In the genomic region with DNA sequence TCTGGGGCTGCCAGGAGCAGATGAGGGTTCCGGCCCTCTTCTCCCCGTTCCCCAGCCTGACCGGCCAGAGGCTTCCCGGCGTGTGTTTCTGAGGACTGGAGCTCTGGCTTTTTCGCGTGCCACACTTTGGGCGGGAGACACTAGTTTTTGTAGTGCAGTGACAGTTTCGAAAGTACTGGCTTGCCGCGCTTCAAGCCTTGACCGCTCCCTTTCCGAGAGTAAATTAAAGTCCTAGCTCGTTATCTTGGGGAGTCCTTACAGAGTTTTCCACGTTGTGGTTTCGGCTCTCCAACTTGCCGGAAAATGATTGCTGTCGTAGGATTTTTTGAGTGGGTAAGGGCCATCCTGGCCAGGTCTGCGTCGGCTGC, we compare ENCODE assay signal across 8 mouse cellular contexts. TPM values are rescaled to one million over a fixed set of nuclear protein-coding genes. Genes with fewer than 3 reads are reported as not detected.
DNase-seq lines count a peak whose midpoint lies in the region; ATAC-seq and TF ChIP-seq lines count a peak whose summit lies in the region.

No protein-coding gene starts in this region.

- no peaks in the 10 kb centered on the region for H3K36me3 ChIP-seq in liver, adult 2 months (ENCODE audit: control insufficient read depth, insufficient read depth, low read length)
- H3K36me3 ChIP-seq in embryonic facial prominence, embryonic 11.5 days (replicated peaks; ENCODE audit: control insufficient read depth, insufficient read depth, low read depth, low read length): no peaks in the 10 kb centered on the region
- H3K36me3 ChIP-seq in intestine, embryonic 15.5 days: no peaks in the 10 kb centered on the region
- H3K36me3 ChIP-seq in neural tube, embryonic 12.5 days: no peaks in the 10 kb centered on the region

- peak overlapping the region; percentile 99 for H3K27ac ChIP-seq in liver, adult 2 months (replicated peaks; ENCODE audit: insufficient read depth, low read depth, low read length)
- H3K27ac ChIP-seq in embryonic facial prominence, embryonic 11.5 days (replicated peaks; ENCODE audit: low read depth, low read length): peak overlapping the region; percentile 100
- peak overlapping the region; percentile 100 for H3K27ac ChIP-seq in intestine, embryonic 15.5 days
- peak overlapping the region; percentile 97 for H3K27ac ChIP-seq in neural tube, embryonic 12.5 days

- H3K9me3 ChIP-seq in embryonic facial prominence, embryonic 11.5 days (replicated peaks; ENCODE audit: control insufficient read depth, low read length): no peaks in the 10 kb centered on the region
- H3K9me3 ChIP-seq in intestine, embryonic 15.5 days: no peaks in the 10 kb centered on the region
- H3K9me3 ChIP-seq in neural tube, embryonic 12.5 days: no peaks in the 10 kb centered on the region

- peak overlapping the region; percentile 83 for H3K4me2 ChIP-seq in embryonic facial prominence, embryonic 11.5 days (ENCODE audit: low read depth, low read length)
- H3K4me2 ChIP-seq in intestine, embryonic 15.5 days (replicated peaks): peak overlapping the region; percentile 77
- peak overlapping the region; percentile 86 for H3K4me2 ChIP-seq in neural tube, embryonic 12.5 days (replicated peaks)

- ATAC-seq in embryonic facial prominence, embryonic 11.5 days (replicated peaks; ENCODE audit: insufficient number of reproducible peaks, low FRiP score, low TSS enrichment, low read depth): no peak
- ATAC-seq in intestine, embryonic 15.5 days: peak; percentile 19; the same call in 1 of the 2 replicates
- ATAC-seq in neural tube, embryonic 12.5 days (ENCODE audit: low FRiP score, low read depth): no peak

- H3K4me3 ChIP-seq in liver, adult 2 months (ENCODE audit: insufficient read depth, low read depth, low read length): peak overlapping the region; percentile 78
- peak overlapping the region; percentile 99 for H3K4me3 ChIP-seq in embryonic facial prominence, embryonic 11.5 days (ENCODE audit: low read depth, low read length)
- H3K4me3 ChIP-seq in intestine, embryonic 15.5 days (replicated peaks): peak overlapping the region; percentile 98
- H3K4me3 ChIP-seq in neural tube, embryonic 12.5 days: peak overlapping the region; percentile 96

- H3K9ac ChIP-seq in liver, adult 2 months (ENCODE audit: low read depth, low read length): peak overlapping the region; percentile 100
- H3K9ac ChIP-seq in embryonic facial prominence, embryonic 11.5 days (replicated peaks; ENCODE audit: low read length): peak overlapping the region; percentile 100
- H3K9ac ChIP-seq in intestine, embryonic 15.5 days: peak overlapping the region; percentile 100
- peak overlapping the region; percentile 99 for H3K9ac ChIP-seq in neural tube, embryonic 12.5 days

- H3K27me3 ChIP-seq in liver, adult 2 months (ENCODE audit: control insufficient read depth, insufficient read depth, low read length): no peaks in the 10 kb centered on the region
- no peaks in the 10 kb centered on the region for H3K27me3 ChIP-seq in embryonic facial prominence, embryonic 11.5 days (ENCODE audit: control insufficient read depth, insufficient read depth, low read length)
- no peaks in the 10 kb centered on the region for H3K27me3 ChIP-seq in intestine, embryonic 15.5 days (replicated peaks)
- H3K27me3 ChIP-seq in neural tube, embryonic 12.5 days (replicated peaks): no peaks in the 10 kb centered on the region

- peaks cover 28% of the 10 kb centered on the region for H3K4me1 ChIP-seq in liver, adult 2 months (ENCODE audit: control insufficient read depth, insufficient read depth, low read length)
- H3K4me1 ChIP-seq in embryonic facial prominence, embryonic 11.5 days (ENCODE audit: control insufficient read depth, insufficient read depth, low read length): no peaks in the 10 kb centered on the region
- H3K4me1 ChIP-seq in intestine, embryonic 15.5 days (replicated peaks): peaks cover 14% of the 10 kb centered on the region
- peaks cover 36% of the 10 kb centered on the region for H3K4me1 ChIP-seq in neural tube, embryonic 12.5 days

- no peak for DNase-seq in liver, adult 2 months (ENCODE audit: extremely low read depth, low read depth, low spot score)
- DNase-seq in liver: no peak
- no peak for DNase-seq in embryonic facial prominence, embryonic 11.5 days (ENCODE audit: low spot score)
- no peak for DNase-seq in urinary bladder, postnatal 14 days (ENCODE audit: low spot score)
- no peak for DNase-seq in kidney, postnatal 10 days
- DNase-seq in frontal cortex, adult 2 months (ENCODE audit: extremely low spot score in 1 of 2, low spot score in 1 of 2): no peak

- peaks cover 32% of the 10 kb centered on the region for H3K79me2 ChIP-seq in liver, adult 2 months (ENCODE audit: control insufficient read depth, insufficient read depth, low read length)

- under 1% methylated on average over 20 of the region's 20 CpGs for WGBS in liver, adult 2 months
- under 1% methylated on average over 20 of the region's 20 CpGs for WGBS in embryonic facial prominence, embryonic 11.5 days
- WGBS in intestine, embryonic 15.5 days: under 1% methylated on average over 20 of the region's 20 CpGs
- WGBS in neural tube, embryonic 12.5 days: 0% methylated on average over 20 of the region's 20 CpGs

- no peak for TF ChIP-seq CTCF in liver, adult 2 months (IDR thresholded peaks at IDR 0.05; ENCODE audit: low read depth, low read length)

- no peak for TF ChIP-seq POLR2A in liver, adult 2 months (IDR thresholded peaks at IDR 0.05; ENCODE audit: extremely low read depth, insufficient read depth, low read length)

RNA-seq across cellular contexts. Expression of gene Srsf4, which starts 0.7 kb away (rescaled TPM):
- total RNA-seq in liver, adult 2 months (2014; rRNA removed): 14.8 and 15.9 TPM in 2 replicates
- polyA plus RNA-seq in liver, adult 2 months (2012; rRNA removed): 17.2 and 19.0 TPM in 2 replicates
- 119 and 131 TPM in 2 replicates for polyA plus RNA-seq in embryonic facial prominence, embryonic 11.5 days (2014; fragmentation: Nextera tagmentation; extraction: Ambion mirVana)
- 86.6 and 92.6 TPM in 2 replicates for polyA plus RNA-seq in intestine, embryonic 15.5 days (2015; fragmentation: Nextera tagmentation; extraction: Ambion mirVana)
- polyA plus RNA-seq in neural tube, embryonic 12.5 days (2016; fragmentation: Nextera tagmentation; extraction: Ambion mirVana): 145 and 150 TPM in 2 replicates
- polyA plus RNA-seq in frontal cortex, adult 2 months (2012; rRNA removed): 86.3 and 89.5 TPM in 2 replicates

RNA-seq across cellular contexts. Expression of gene Mecr, which starts 30.9 kb away (rescaled TPM):
- 34.8 and 40.5 TPM in 2 replicates for total RNA-seq in liver, adult 2 months (2014; rRNA removed)
- polyA plus RNA-seq in liver, adult 2 months (2012; rRNA removed): 35.7 and 39.4 TPM in 2 replicates
- 39.9 and 42.5 TPM in 2 replicates for polyA plus RNA-seq in embryonic facial prominence, embryonic 11.5 days (2014; fragmentation: Nextera tagmentation; extraction: Ambion mirVana)
- polyA plus RNA-seq in intestine, embryonic 15.5 days (2015; fragmentation: Nextera tagmentation; extraction: Ambion mirVana): 72.6 and 77.4 TPM in 2 replicates
- polyA plus RNA-seq in neural tube, embryonic 12.5 days (2016; fragmentation: Nextera tagmentation; extraction: Ambion mirVana): 36.4 and 37.4 TPM in 2 replicates
- 44.5 and 54.4 TPM in 2 replicates for polyA plus RNA-seq in frontal cortex, adult 2 months (2012; rRNA removed)

RNA-seq across cellular contexts. Expression of gene Ptpru, which starts 36.1 kb away (rescaled TPM):
- total RNA-seq in liver, adult 2 months (2014; rRNA removed): 0.09 and 0.40 TPM in 2 replicates
- 0.27 and 0.40 TPM in 2 replicates for polyA plus RNA-seq in liver, adult 2 months (2012; rRNA removed)
- polyA plus RNA-seq in embryonic facial prominence, embryonic 11.5 days (2014; fragmentation: Nextera tagmentation; extraction: Ambion mirVana): 17.2 and 19.6 TPM in 2 replicates
- 4.6 and 4.9 TPM in 2 replicates for polyA plus RNA-seq in intestine, embryonic 15.5 days (2015; fragmentation: Nextera tagmentation; extraction: Ambion mirVana)
- 8.7 and 9.6 TPM in 2 replicates for polyA plus RNA-seq in neural tube, embryonic 12.5 days (2016; fragmentation: Nextera tagmentation; extraction: Ambion mirVana)
- polyA plus RNA-seq in frontal cortex, adult 2 months (2012; rRNA removed): 38.9 and 39.6 TPM in 2 replicates

RNA-seq across cellular contexts. Expression of gene Tmem200b, which starts 47.4 kb away (rescaled TPM):
- 1.7 and 2.4 TPM in 2 replicates for total RNA-seq in liver, adult 2 months (2014; rRNA removed)
- polyA plus RNA-seq in liver, adult 2 months (2012; rRNA removed): 5.7 and 9.0 TPM in 2 replicates
- polyA plus RNA-seq in embryonic facial prominence, embryonic 11.5 days (2014; fragmentation: Nextera tagmentation; extraction: Ambion mirVana): 3.0 and 4.4 TPM in 2 replicates
- 0.74 and 1.2 TPM in 2 replicates for polyA plus RNA-seq in intestine, embryonic 15.5 days (2015; fragmentation: Nextera tagmentation; extraction: Ambion mirVana)
- 0.79 and 0.82 TPM in 2 replicates for polyA plus RNA-seq in neural tube, embryonic 12.5 days (2016; fragmentation: Nextera tagmentation; extraction: Ambion mirVana)
- 3.4 and 5.2 TPM in 2 replicates for polyA plus RNA-seq in frontal cortex, adult 2 months (2012; rRNA removed)
